Mouse (Mus musculus) heart, postnatal 0 days (tissue): Measurements from ENCODE around the gene Mturn. TPM values are rescaled to one million over a fixed set of nuclear protein-coding genes. Genes with fewer than 3 reads are reported as not detected.

Experiments
- ATAC-seq: fragments of 200-750 bp; cut with Nextera tagmentation; 2 replicates; pipeline ENCODE4 v1.8.0; 2017; ENCODE audit warnings: low read depth, moderate number of reproducible peaks, moderate library complexity; ENCODE audit not compliant: insufficient read depth
- DNase-seq: peaks from one replicate; pipeline ENCODE4 v3.0.0-alpha.2; 2016; ENCODE audit warnings: low spot score
- H3K27ac ChIP-seq: fragments of 300-500 bp; sonication (generic); 2 replicates; pipeline ENCODE4 v1.5.1; 2014; ENCODE audit warnings: low read depth, mild to moderate bottlenecking
- H3K27me3 ChIP-seq: fragments of 300-500 bp; sonication (generic); 2 replicates; pipeline ENCODE4 v1.6.1; 2014; ENCODE audit warnings: low read length, mixed read lengths; ENCODE audit not compliant: control insufficient read depth, insufficient read depth
- H3K36me3 ChIP-seq: fragments of 300-500 bp; sonication (generic); replicated peaks from 2 replicates; pipeline ENCODE4 v1.6.1; 2014; ENCODE audit warnings: low read length, mixed read lengths; ENCODE audit not compliant: control insufficient read depth, insufficient read depth
- H3K4me1 ChIP-seq: fragments of 300-500 bp; sonication (generic); 2 replicates; pipeline ENCODE4 v1.6.1; 2014; ENCODE audit warnings: antibody characterized with exemption; ENCODE audit not compliant: control insufficient read depth, insufficient read depth
- H3K4me2 ChIP-seq: fragments of 300-500 bp; sonication (generic); 2 replicates; pipeline ENCODE4 v1.6.1; 2014; ENCODE audit warnings: low read depth, mild to moderate bottlenecking, low read length, moderate library complexity
- H3K4me3 ChIP-seq: fragments of 300-500 bp; sonication (generic); 2 replicates; pipeline ENCODE4 v1.5.1; 2014; ENCODE audit warnings: low read depth, low read length
- H3K9ac ChIP-seq: fragments of 300-500 bp; sonication (generic); replicated peaks from 2 replicates; pipeline ENCODE4 v1.6.1; 2014; ENCODE audit warnings: low read depth, low read length, mixed read lengths
- H3K9me3 ChIP-seq: fragments of 300-500 bp; sonication (generic); replicated peaks from 2 replicates; pipeline ENCODE4 v1.6.1; 2016; ENCODE audit warnings: low read length; ENCODE audit not compliant: control insufficient read depth
- CTCF ChIP-seq: IDR thresholded peaks from 2 replicates; pipeline ENCODE4 v1.5.1; 2016; ENCODE audit warnings: antibody characterized with exemption, control low read depth, low read depth
- EP300 ChIP-seq: IDR thresholded peaks from 2 replicates; pipeline ENCODE4 v1.6.1; 2016; ENCODE audit warnings: antibody characterized with exemption, low read depth
- WGBS: fragments of 180-500 bp; shearing (Covaris S2); extraction: QIAGEN DNeasy Blood & Tissue Kit; methylation state at CpG from one replicate; pipeline ENCODE4 v1.1.7; 2014; 5-methylcytosine and 5-hydroxymethylcytosine counted together
- polyA plus RNA-seq: library from polyadenylated mRNA; unstranded; fragments of >200 nt; fragmentation: Nextera tagmentation; extraction: Ambion mirVana; gene quantifications from 2 replicates; pipeline ENCODE4 v1.2.1, GENCODE M21; 2015
- total RNA-seq: library from RNA; depleted of rRNA; stranded (reverse); fragments of >200 nt; gene quantifications from 2 replicates; pipeline ENCODE4 v1.2.3, GENCODE M21; 2014; ENCODE audit warnings: low replicate concordance

The Mturn gene
- total and polyA plus RNA-seq, 2 experiments from 2014 or later = 3.2 to 5.6 TPM

GRCm38 (mm10) chr6:54685103-54685502 lies 3.7 kb downstream of the Mturn start:
- Histone ChIP-seq H3K4me2 (no peak overlapping the region), H3K9ac (no peak overlapping the region), H3K4me1 (peaks cover 15% of the 10 kb centered on the region), H3K4me3 (no peak overlapping the region), H3K9me3 (no peaks in the 10 kb centered on the region), H3K27me3 (peaks cover 6% of the 10 kb centered on the region; the same call in 1 of the 2 replicates), H3K27ac (no peak overlapping the region), H3K36me3 (no peaks in the 10 kb centered on the region)
- DNase-seq (no peak), ATAC-seq (no peak)
- WGBS = 72% methylated on average over 5 of the region's 5 CpGs
- TF ChIP-seq CTCF (no peak), EP300 (no peak)

- no peak for DNase-seq
- Histone ChIP-seq H3K9me3 (no peaks in the 10 kb centered on the region), H3K27me3 (peaks cover 6% of the 10 kb centered on the region; the same call in 1 of the 2 replicates), H3K9ac (no peak overlapping the region), H3K4me1 (peaks cover 11% of the 10 kb centered on the region), H3K36me3 (no peaks in the 10 kb centered on the region), H3K4me3 (no peak overlapping the region), H3K4me2 (no peak overlapping the region), H3K27ac (no peak overlapping the region)
- 53% methylated on average over 14 of the region's 14 CpGs for WGBS
- TF ChIP-seq CTCF = no peak
- TF ChIP-seq EP300 = no peak
- no peak for ATAC-seq
Observed at GRCm38 (mm10) chr6:54685716-54686395, 4.4 kb downstream of the Mturn start.

GRCm38 (mm10) chr6:54686946-54687737 lies 5.7 kb downstream of the Mturn start:
- ATAC-seq (no peak), DNase-seq (no peak)
- Histone ChIP-seq H3K9me3 (no peaks in the 10 kb centered on the region), H3K4me3 (no peak overlapping the region), H3K4me1 (peaks cover 9% of the 10 kb centered on the region), H3K9ac (no peak overlapping the region), H3K36me3 (no peaks in the 10 kb centered on the region), H3K4me2 (no peak overlapping the region), H3K27ac (no peak overlapping the region), H3K27me3 (peaks cover 6% of the 10 kb centered on the region; the same call in 1 of the 2 replicates)
- 86% methylated on average over 21 of the region's 21 CpGs for WGBS
- no peak for TF ChIP-seq CTCF
- no peak for TF ChIP-seq EP300

- Histone ChIP-seq H3K27me3 (no peaks in the 10 kb centered on the region), H3K36me3 (no peaks in the 10 kb centered on the region), H3K27ac (no peak overlapping the region), H3K9ac (no peak overlapping the region), H3K4me1 (peaks cover 4% of the 10 kb centered on the region; the same call in 1 of the 2 replicates), H3K9me3 (no peaks in the 10 kb centered on the region), H3K4me2 (no peak overlapping the region), H3K4me3 (no peak overlapping the region)
- TF ChIP-seq CTCF (no peak), EP300 (no peak)
- DNase-seq = no peak
- 77% methylated on average over 18 of the region's 18 CpGs for WGBS
- no peak for ATAC-seq
Observed at GRCm38 (mm10) chr6:54688467-54689323, 7.3 kb downstream of the Mturn start.

- Histone ChIP-seq H3K9ac (no peak overlapping the region), H3K27me3 (no peaks in the 10 kb centered on the region), H3K4me3 (no peak overlapping the region), H3K9me3 (no peaks in the 10 kb centered on the region), H3K36me3 (no peaks in the 10 kb centered on the region), H3K4me2 (no peak overlapping the region), H3K4me1 (peaks cover 4% of the 10 kb centered on the region; the same call in 1 of the 2 replicates), H3K27ac (no peak overlapping the region)
- 86% methylated on average over 7 of the region's 7 CpGs for WGBS
- no peak for DNase-seq
- no peak for TF ChIP-seq EP300
- no peak for TF ChIP-seq CTCF
- ATAC-seq = no peak
Observed at GRCm38 (mm10) chr6:54689686-54690085, 8.3 kb downstream of the Mturn start.
